Mouse (Mus musculus) CH12F3 (cell line): ENCODE measurements around the gene Tspan6.

ENCODE experiments used
- in situ Hi-C: fragments of 300-500 bp; cut with MboI; formaldehyde crosslinking; loops from 2 replicates; pipeline ENCODE4 v1.14.3; 2020; ENCODE audit warnings: low sequenced_read_pairs

Tspan6 gene

DNA sequence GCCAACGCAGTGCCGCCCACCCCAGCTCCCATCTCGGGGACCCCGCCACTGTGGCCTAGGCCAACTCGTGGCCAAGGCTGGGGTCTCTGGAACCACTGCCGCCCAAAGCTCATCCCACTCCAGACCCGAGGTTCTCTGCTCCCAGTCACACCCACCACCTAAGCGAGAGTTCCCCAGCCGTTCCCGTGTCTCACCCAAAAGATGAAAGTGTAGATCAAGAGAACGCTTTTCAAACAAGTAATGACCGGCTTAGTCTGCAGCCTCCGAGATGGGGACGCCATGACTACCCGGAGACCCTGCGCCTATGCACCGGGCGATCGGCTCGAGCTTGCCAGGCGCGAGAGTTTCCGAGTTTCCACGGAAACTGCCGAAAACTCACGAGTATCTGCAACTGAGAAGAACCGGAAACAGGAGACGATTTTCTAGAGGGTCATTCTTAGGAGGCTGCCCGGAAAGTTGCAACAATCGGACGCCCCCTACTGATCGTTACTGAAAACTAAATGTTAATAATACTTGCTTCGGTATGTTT, at the start of gene Tspan6:
Gene Tspan6 (minus strand): TSS at position 416 of the 529 bp plus-strand sequence.
- in situ Hi-C loops = no loop called here

DNA sequence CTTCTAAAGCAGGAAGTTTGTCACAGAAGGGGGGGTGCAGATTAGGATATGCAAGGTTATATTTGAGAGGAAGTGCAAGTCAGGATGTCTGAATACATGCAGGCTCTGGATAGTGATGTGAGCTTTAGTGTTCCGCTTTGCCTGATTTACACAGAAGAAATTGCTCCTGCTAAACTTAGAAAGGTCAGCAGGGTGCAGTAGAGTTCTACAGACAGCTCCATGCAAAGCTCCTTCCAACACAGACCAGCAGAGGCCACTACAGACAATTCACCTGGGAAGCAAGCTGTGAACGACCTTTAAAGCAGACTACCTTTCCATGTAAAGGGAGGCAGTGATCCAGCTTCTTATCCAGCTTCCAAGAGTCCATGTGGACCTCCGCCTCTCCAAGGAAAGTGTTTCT, 49.2 kb upstream of the Tspan6 start:
- in situ Hi-C loops = loop anchor here (25.0 kb wide), 1 partner anchor 90 kb away; no protein-coding TSS in a partner anchor

DNA sequence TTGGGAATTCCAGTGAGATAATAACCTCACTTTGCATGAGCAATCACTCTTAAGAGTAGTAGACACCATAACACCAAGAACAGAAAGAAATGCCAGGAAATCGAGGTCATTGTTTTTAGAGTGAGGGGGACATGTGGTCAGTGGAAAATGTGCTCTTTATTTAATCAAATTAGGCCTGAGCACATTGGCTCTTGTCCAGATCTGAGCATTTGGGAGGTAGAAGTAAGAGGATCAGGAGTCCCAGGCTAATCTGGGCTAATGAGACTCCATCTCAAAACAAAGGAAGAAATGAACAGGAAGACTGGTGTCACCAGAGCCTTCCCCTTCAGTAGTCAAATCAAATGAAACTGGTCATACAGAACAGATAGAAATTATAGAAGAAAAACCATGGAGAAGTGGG, 41.3 kb upstream of the Tspan6 start:
- in situ Hi-C loops = loop anchor here (25.0 kb wide), 1 partner anchor 98 kb away; no protein-coding TSS in a partner anchor

DNA sequence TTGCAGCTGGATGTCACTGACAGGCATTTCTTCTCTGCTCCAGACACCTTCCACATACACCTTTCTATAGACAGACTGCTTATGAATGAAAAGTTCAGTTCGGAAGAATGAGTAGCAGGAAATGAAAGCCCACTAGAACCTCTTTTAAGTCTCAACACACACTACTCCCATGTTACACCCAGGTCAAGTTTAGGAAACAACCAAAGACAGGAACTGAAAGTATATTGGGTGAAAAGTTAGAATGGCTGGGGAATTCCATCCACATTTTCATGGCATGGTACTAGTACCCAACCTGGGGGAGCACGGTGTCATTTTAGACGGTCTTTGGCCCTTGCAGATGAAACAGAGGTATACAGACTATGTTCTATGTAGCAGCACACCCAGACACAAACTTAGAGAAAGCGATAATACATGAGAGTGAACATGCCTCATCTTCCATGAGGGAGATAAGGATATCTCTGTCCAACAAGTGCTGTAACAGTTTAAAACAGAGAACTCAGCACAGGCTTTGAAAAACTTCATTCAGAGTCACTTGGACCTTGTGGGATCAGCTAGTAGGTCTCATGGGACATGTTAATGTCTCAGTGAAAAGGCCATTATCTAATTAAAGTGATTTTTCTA, 38.5 kb upstream of the Tspan6 start:
- in situ Hi-C loops = loop anchor here (25.0 kb wide), 1 partner anchor 101 kb away; no protein-coding TSS in a partner anchor

DNA sequence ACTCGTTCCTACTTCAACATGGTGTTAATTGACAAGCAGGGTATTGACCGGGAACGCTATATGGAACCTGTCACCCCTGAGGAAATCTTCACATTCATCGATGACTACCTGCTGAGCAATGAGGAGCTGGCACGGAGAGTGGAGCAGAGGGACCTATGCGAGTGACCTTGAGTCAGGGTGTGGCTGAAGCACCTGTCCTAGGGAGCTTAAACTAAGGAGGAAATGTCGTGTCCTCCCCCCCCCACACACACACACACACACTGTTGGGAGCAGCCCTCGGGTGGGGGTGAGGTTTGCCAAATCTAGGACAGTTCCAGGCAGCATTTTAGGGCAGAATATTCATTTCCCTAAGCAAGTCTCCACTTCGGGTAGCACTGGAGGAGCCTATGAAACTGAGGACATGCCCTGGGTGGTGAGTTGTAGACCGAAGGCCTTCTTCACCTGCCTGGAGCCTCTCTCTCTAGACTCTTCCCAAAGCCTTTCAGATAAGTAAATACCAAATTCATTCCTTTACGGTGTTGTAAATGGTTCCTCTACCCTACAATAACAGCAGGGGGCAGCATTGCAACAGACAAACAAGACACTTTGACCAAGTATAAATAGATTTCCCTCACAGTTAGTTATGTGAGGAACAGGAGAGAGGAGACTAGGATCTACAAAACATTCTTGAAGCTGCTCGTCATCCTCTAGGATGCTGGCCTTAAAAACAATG, 33.2 kb upstream of the Tspan6 start:
- in situ Hi-C loops = loop anchor here (25.0 kb wide), 1 partner anchor 106 kb away; no protein-coding TSS in a partner anchor

DNA sequence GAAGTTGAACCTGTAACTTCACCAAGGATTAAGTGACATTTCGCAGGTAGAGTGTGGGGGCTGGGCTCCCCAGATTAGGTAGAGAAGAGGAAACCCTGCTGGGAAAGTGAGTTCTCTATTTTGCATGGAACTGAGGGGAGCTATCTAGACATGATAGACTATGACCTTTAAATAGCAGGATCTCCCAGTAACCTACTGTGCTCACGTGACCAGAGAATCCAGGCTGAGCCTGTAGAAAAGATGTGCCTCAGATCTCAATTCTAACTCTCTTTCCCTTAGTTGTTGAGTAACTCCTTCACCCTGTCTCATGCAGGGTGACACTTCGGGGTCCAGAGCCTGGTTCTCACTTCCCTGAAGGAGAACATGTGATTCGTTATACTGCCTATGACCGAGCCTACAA, 28.5 kb upstream of the Tspan6 start:
- in situ Hi-C loops = loop anchor here (25.0 kb wide), 1 partner anchor 111 kb away; no protein-coding TSS in a partner anchor

DNA sequence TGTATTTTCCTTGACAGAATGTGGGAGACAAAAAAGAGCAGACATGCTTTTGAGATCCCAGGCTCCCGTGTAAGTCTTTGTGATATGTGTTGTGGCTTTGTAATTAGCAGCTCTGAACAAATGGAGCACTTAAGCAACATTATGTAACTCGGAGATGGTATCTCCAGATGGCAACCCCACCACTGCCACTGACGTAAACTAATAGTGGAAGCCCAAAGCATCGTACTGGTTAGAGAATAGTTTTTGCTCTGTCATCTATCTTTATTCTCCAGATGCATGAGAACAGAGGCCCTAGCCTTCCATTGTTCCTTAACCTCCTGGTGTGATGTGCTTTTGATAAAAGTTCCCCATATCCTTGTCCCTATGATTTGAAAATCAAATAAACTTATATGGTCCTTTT, 23.0 kb upstream of the Tspan6 start:
- in situ Hi-C loops = no loop called here

DNA sequence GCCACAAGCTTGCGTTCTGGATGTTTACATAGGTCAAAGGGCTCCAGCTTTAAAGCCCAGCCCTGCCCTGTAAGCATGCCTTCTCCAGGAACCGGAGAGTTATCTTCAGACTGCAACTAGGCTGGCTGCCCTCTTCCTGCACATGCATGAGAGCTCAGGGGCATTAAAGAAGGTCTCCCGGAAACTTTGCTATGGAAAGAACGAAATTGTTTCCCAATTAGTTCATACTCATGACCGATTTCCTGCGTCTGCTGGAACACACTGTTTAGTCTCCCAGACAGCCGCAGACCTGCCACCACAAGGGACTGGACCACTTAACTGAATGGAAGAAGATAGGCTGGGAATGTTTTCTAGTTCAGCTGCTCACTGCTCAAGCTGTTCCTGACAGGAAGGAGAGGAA, 16.0 kb upstream of the Tspan6 start:
- in situ Hi-C loops = no loop called here

DNA sequence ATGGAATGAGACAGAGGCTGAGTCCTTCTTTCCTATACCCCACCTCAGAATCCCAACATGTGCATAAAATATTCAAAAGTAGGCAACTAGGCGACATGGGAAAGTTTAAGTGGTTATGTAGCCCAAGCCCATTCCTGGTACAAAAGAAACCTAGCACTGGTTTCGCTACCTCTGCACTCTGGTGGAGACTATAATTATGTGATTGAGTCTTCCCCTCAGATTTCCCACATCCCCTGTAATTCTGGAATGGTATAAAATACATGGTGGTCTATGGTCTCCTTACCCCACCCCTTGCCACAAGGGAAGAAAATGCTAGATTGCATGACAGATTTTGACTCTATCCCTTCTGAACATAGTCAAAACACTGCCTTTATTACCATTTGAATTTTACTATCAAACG, 14.8 kb upstream of the Tspan6 start:
- in situ Hi-C loops = no loop called here

DNA sequence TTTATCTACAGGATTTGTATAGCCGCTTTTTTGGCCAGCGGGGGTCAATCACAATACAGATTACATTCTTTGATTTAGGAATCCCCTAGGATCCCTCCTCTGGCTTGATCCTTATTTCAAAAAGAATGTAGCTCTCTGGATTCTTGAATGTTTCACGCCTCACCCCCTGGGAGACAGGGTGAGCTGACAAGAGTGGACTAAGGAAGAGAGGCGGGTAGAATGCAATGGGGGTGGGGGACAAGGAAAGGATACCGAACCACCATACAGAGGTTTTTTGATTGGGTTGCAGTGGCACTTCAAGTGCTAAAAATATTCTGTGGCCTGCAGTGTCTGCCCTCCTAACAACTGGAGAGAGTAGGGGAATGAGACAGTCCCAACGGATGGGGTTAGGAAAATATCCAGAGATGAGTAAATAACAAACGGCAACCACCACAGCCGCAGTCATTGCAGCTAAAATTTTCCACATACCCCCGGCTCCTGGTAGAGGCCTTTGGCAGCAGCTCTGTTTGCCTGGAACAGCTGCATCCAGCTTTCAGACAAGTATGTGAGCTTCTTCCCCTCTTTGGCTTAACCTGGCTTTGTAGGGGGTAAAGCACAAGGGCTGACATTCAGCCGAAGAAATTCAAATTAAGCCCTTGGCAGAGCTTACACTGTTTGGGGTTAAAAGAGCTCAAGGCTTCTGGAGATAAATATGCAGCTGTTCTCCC, 13.3 kb upstream of the Tspan6 start:
- in situ Hi-C loops = no loop called here

DNA sequence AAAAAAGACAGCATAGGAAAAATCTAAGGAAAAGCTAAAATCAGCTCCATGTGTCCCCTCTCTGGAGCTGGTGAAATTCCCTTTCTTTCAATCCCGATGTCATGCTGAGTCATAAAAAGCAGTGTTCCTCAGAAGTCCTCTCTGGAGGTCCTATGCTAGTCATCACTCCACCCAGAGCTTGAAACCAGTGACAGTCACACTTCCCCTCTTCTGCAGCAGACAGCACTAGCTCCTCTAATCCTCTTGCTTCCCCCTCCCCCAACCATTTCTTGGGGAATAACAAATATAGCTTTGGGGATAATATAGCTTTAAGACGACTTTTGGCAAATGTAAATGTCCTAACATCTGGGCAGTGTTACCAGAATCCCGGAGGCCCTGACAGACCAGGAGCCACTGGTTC, 10.0 kb upstream of the Tspan6 start, which contains the start of gene Srpx2:
Gene Srpx2 (plus strand): TSS at position 166 of the 400 bp plus-strand sequence.
- in situ Hi-C loops = no loop called here

DNA sequence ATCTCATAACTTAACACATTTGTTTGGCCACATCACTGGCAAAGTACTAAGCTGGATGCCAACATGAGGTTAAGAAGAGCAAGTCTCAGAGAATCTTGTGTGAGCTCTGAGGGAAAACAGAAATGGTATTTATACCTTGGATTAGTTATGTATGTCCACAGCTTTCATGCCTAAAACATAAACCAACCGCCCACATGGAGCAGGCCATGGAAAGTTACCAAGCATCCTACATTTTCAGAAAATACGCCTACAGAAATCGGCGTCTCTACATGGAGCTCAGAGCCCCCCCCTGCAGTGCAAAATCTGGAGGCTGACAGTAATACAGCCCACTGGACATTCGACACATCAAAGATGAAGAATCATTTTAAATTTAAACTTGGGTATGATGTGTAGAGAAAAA, 10.1 kb downstream of the Tspan6 start:
- in situ Hi-C loops = no loop called here

DNA sequence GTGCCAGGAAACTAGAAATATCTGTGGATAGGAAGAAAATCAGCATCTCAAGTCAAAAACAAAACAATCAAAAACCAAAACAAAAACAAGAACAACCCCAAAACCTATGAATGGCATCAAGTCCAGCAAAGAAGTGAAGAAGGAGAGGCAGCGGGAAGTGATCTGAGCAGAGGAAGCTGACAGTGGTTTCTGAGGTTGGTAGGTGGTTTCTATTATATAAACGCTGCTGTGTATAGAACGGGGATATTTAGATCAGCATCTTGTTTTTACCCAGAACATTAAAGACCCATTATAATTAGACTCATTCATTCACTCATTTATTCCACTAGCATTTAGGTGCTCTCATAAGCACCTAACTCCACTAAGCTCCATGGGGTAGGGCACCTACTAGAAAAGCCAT, 10.9 kb downstream of the Tspan6 start:
- in situ Hi-C loops = no loop called here

DNA sequence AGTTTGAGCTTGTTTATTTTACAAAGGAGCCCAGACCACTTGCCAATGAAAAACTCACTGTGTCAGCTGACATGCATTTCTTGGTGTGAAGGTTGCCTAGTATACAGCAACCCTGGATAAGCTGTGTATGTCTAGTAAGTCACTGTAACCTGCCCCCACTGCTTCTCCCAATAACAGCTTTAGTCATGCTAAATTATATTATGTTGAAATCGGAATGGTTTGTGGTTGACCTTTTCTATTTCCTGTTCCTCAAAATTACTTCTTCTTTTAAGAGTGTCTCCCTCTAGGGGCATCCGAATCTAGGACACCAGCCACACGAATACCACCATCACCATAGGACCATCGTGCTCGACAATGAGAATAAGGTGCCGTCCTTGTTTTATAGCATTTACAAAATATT, 28.5 kb downstream of the Tspan6 start:
- in situ Hi-C loops = no loop called here

DNA sequence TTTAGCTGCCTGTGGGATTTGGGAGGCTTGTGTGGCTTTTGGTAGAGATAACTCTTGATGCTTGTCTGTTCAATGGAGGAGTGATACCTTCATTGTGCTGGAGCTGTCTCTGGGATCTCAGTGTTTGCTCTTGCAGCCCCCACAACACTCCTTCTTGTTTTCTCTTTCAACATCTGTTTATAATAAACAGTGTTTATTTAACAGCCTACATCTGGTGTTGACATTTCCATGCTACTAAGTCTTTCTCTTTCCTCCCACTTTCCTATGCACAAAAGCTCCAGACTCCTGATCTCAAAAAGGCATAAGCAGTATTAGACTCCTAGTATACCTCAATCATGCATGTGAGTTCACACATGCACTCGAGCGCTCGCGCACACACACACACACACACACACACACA, 44.6 kb downstream of the Tspan6 start:
- in situ Hi-C loops = no loop called here

DNA sequence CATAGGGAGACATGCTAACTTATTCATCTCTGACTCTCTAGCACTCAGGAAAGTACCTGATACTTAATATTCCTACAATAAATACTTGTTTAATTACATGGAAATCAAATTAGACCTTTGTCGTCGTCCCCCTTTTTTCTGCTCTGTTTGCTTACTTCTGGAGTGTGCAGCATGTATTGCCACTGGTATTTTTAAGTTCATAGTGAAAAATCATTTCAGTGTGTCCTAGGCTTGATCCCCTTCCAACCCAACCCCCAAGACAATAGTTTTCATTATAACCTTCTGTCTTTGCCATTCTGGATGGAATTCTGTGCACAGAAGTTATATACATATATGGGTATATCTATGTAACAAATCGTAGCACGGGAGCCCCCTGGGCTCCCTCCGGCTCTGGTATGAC, 47.5 kb downstream of the Tspan6 start, which contains the start of gene Tnmd:
Gene Tnmd (plus strand): TSS at position 301 of the 400 bp plus-strand sequence.
- in situ Hi-C loops = no loop called here
